Mouse (Mus musculus) heart, embryonic 14.5 days (tissue): ENCODE results near the gene Gtpbp8. TPM values are rescaled to one million over a fixed set of nuclear protein-coding genes. Genes with fewer than 3 reads are reported as not detected.

Experiments
- ATAC-seq: fragments of 200-750 bp; cut with Nextera tagmentation; 2 replicates; pipeline ENCODE4 v1.8.0; 2017; ENCODE audit warnings: low read depth, moderate TSS enrichment; ENCODE audit not compliant: insufficient number of reproducible peaks, insufficient read depth, low FRiP score
- H3K27ac ChIP-seq, 2 experiments: fragments of 200-500 bp in 1 of 2; fragments of 300-500 bp in 1 of 2; sonication (generic) in 1 of 2; replicated peaks in 1 of 2; 2 replicates each; pipeline ENCODE4 v1.5.1; 2012 to 2014; ENCODE audit warnings: low read depth in 2 of 2, low read length in 2 of 2, control low read depth in 1 of 2, mild to moderate bottlenecking in 1 of 2, mixed read lengths in 1 of 2; ENCODE audit not compliant: control insufficient read depth in 1 of 2, insufficient read depth in 1 of 2
- H3K27me3 ChIP-seq: fragments of 300-500 bp; sonication (generic); 2 replicates; pipeline ENCODE4 v1.6.1; 2014; ENCODE audit warnings: mild to moderate bottlenecking, low read length, control low read depth; ENCODE audit not compliant: control insufficient read depth, insufficient read depth
- H3K36me3 ChIP-seq: fragments of 300-500 bp; sonication (generic); 2 replicates; pipeline ENCODE4 v1.6.1; 2014; ENCODE audit warnings: mild to moderate bottlenecking, control low read depth, low read length, mixed read lengths; ENCODE audit not compliant: control insufficient read depth, insufficient read depth
- H3K4me1 ChIP-seq, 2 experiments: fragments of 200-500 bp in 1 of 2; fragments of 300-500 bp in 1 of 2; sonication (generic) in 1 of 2; 2 replicates each; pipeline ENCODE4 v1.6.1; 2012 to 2014; ENCODE audit warnings: low read length in 2 of 2, control low read depth in 1 of 2, mixed read lengths in 1 of 2; ENCODE audit not compliant: control insufficient read depth in 2 of 2, insufficient read depth in 2 of 2
- H3K4me2 ChIP-seq: fragments of 300-500 bp; sonication (generic); 2 replicates; pipeline ENCODE4 v1.6.1; 2014; ENCODE audit warnings: mild to moderate bottlenecking, low read length
- H3K4me3 ChIP-seq, 2 experiments: fragments of 200-500 bp in 1 of 2; fragments of 300-500 bp in 1 of 2; sonication (generic) in 1 of 2; 2 replicates each; pipeline ENCODE4 v1.5.1; 2012 to 2014; ENCODE audit warnings: low read length in 2 of 2, mild to moderate bottlenecking in 2 of 2, control low read depth in 1 of 2, low read depth in 1 of 2, moderate library complexity in 1 of 2; ENCODE audit not compliant: control insufficient read depth in 1 of 2, insufficient read depth in 1 of 2
- H3K9ac ChIP-seq: fragments of 300-500 bp; sonication (generic); 2 replicates; pipeline ENCODE4 v1.6.1; 2014; ENCODE audit warnings: mild to moderate bottlenecking, low read length
- H3K9me3 ChIP-seq: fragments of 300-500 bp; sonication (generic); 2 replicates; pipeline ENCODE4 v1.6.1; 2016; ENCODE audit warnings: low read length, control low read depth; ENCODE audit not compliant: control insufficient read depth
- WGBS: fragments of 180-500 bp; shearing (Covaris S2); extraction: QIAGEN DNeasy Blood & Tissue Kit; methylation state at CpG from one replicate; pipeline ENCODE4 v1.1.7; 2014; 5-methylcytosine and 5-hydroxymethylcytosine counted together
- polyA plus RNA-seq: library from polyadenylated mRNA; unstranded; fragments of >200 nt; fragmentation: Nextera tagmentation; extraction: Ambion mirVana; gene quantifications from 2 replicates; pipeline ENCODE4 v1.2.1, GENCODE M21; 2014

Gtpbp8 gene
- 21.1 and 23.7 TPM in 2 replicates for polyA plus RNA-seq

GRCm38 (mm10) chr16:44745866-44746562 lies at the start of gene Gtpbp8:
Gtpbp8 (minus strand) TSS chr16:44746363.
- WGBS, result under 1% methylated on average over 47 of the region's 47 CpGs
- Histone ChIP-seq H3K27ac (peak within 1 kb of the TSS; percentile 89 to 95), H3K4me2 (peak within 1 kb of the TSS; percentile 88), H3K27me3 (no peaks in the 10 kb centered on the region), H3K9me3 (no peaks in the 10 kb centered on the region), H3K36me3 (peaks cover 23% of the 10 kb centered on the region), H3K4me3 (peak within 1 kb of the TSS; percentile 76 to 96), H3K9ac (peak within 1 kb of the TSS; percentile 94), H3K4me1 (peaks cover 3 to 5% of the 10 kb centered on the region in 2 experiments; a peak in 1 of 4 replicates)
- ATAC-seq, result peak; percentile 88

DNA sequence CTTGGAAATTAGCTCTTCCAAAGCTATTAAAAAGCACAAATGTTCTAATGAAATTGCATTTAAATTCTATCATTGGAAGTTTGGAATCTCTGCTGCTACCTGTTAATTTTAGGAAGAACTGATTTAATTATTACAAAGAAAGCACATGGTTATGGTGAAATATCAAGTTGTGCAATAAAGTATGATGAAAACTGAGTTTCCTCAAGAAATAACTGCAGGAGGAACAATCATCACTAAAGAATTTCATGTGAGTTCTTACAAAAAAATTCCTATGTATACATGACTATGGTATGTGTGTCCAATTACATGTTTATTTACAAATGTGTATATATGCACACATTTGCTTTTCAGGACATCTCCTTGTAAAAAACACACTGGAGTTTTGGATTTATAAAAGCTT lies 48.3 kb upstream of the Gtpbp8 start:
- H3K27me3 ChIP-seq, result no peaks in the 10 kb centered on the region
- H3K4me3 ChIP-seq, result no peak overlapping the region
- H3K4me2 ChIP-seq, result no peak overlapping the region
- H3K4me1 ChIP-seq, result no peaks in the 10 kb centered on the region
- no peak overlapping the region for H3K9ac ChIP-seq
- H3K36me3 ChIP-seq, result no peaks in the 10 kb centered on the region
- no peaks in the 10 kb centered on the region for H3K9me3 ChIP-seq
- H3K27ac ChIP-seq, result no peak overlapping the region
- ATAC-seq, result no peak

GRCm38 (mm10) chr16:44786934-44787333 lies 40.8 kb upstream of the Gtpbp8 start:
- WGBS, result 68% methylated on average over 1 of the region's 1 CpGs
- no peak overlapping the region for H3K4me2 ChIP-seq
- no peaks in the 10 kb centered on the region for H3K9me3 ChIP-seq
- H3K27me3 ChIP-seq, result no peaks in the 10 kb centered on the region
- no peaks in the 10 kb centered on the region for H3K4me1 ChIP-seq
- H3K36me3 ChIP-seq, result no peaks in the 10 kb centered on the region
- no peak overlapping the region for H3K27ac ChIP-seq
- ATAC-seq, result no peak
- H3K9ac ChIP-seq, result no peak overlapping the region
- no peak overlapping the region for H3K4me3 ChIP-seq

- H3K4me3 ChIP-seq, result no peak overlapping the region
- H3K9ac ChIP-seq, result no peak overlapping the region
- ATAC-seq, result no peak
- H3K27ac ChIP-seq, result no peak overlapping the region
- no peaks in the 10 kb centered on the region for H3K27me3 ChIP-seq
- H3K9me3 ChIP-seq, result no peaks in the 10 kb centered on the region
- no peaks in the 10 kb centered on the region for H3K36me3 ChIP-seq
- no peak overlapping the region for H3K4me2 ChIP-seq
- no peaks in the 10 kb centered on the region for H3K4me1 ChIP-seq
- WGBS, result 67% methylated on average over 4 of the region's 4 CpGs
These were observed 34.6 kb upstream of the Gtpbp8 start for GRCm38 (mm10) chr16:44780751-44781150.

DNA sequence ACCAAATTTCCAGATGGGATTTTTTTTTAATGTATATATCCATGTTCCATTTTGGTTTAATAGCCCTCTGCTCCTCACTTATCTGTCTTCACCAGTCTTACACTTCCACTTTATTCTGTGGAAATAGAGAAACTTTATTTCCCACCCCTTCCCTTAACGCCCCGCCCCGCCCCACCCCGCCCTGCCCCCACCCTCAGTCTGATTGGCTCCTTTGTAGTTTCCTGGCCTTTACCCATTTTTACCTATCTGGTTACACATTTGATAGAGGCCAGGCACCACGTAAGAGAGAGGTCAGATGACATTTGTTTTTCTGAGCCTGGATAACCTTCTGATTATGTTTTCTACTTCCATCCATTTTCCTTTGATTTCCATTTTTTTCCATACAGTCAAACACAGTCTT lies 33.3 kb upstream of the Gtpbp8 start:
- Histone ChIP-seq H3K4me3 (no peak overlapping the region), H3K9ac (no peak overlapping the region), H3K9me3 (no peaks in the 10 kb centered on the region), H3K27me3 (no peaks in the 10 kb centered on the region), H3K4me1 (no peaks in the 10 kb centered on the region), H3K4me2 (no peak overlapping the region), H3K36me3 (no peaks in the 10 kb centered on the region), H3K27ac (no peak overlapping the region)
- WGBS, result 87% methylated on average over 5 of the region's 5 CpGs
- ATAC-seq, result no peak

GRCm38 (mm10) chr16:44778538-44779147 lies 32.5 kb upstream of the Gtpbp8 start:
- H3K27ac ChIP-seq, result no peak overlapping the region
- peak overlapping the region; percentile 2 to 14; a peak in 1 of 4 replicates for H3K4me3 ChIP-seq
- H3K27me3 ChIP-seq, result no peaks in the 10 kb centered on the region
- H3K4me1 ChIP-seq, result no peaks in the 10 kb centered on the region
- H3K4me2 ChIP-seq, result peak overlapping the region; percentile 44
- no peaks in the 10 kb centered on the region for H3K9me3 ChIP-seq
- ATAC-seq, result no peak
- H3K36me3 ChIP-seq, result no peaks in the 10 kb centered on the region
- H3K9ac ChIP-seq, result no peak overlapping the region
- WGBS, result 57% methylated on average over 17 of the region's 17 CpGs

- H3K4me1 ChIP-seq, result no peaks in the 10 kb centered on the region
- 85% methylated on average over 6 of the region's 6 CpGs for WGBS
These were observed 28.0 kb upstream of the Gtpbp8 start for GRCm38 (mm10) chr16:44774201-44774600.

More at GRCm38 (mm10) chr16:44774201-44774600, 28.0 kb upstream of the Gtpbp8 start:
- no peak for ATAC-seq
- no peak overlapping the region for H3K4me2 ChIP-seq
- no peak overlapping the region for H3K27ac ChIP-seq
- H3K4me3 ChIP-seq, result no peak overlapping the region
- H3K27me3 ChIP-seq, result no peaks in the 10 kb centered on the region
- H3K9me3 ChIP-seq, result no peaks in the 10 kb centered on the region
- no peaks in the 10 kb centered on the region for H3K36me3 ChIP-seq
- no peak overlapping the region for H3K9ac ChIP-seq
